Mouse (Mus musculus): Measurements from ENCODE around the gene Nek11. TPM values are rescaled to one million over a fixed set of nuclear protein-coding genes. Genes with fewer than 3 reads are reported as not detected.

The Nek11 gene
- total RNA-seq, 1 experiment from 2014 or later = not detected

Other genes with a start within 250 kb of the Nek11 start
- gene Aste1, start 132 bp downstream of the Nek11 start, total RNA-seq (2017) = 17.9 and 33.9 TPM in 2 replicates
- gene Atp2c1, start 131.8 kb upstream of the Nek11 start, total RNA-seq (2017) = 84.2 and 88.1 TPM in 2 replicates
- gene Pik3r4, start 247.5 kb upstream of the Nek11 start, total RNA-seq (2017) = 45.7 and 50.8 TPM in 2 replicates